13 mouse cellular contexts compared by ENCODE assay signal in genomic region chr9:67877081-67877718, GRCm38 (mm10). TPM values are rescaled to one million over a fixed set of nuclear protein-coding genes. Genes with fewer than 3 reads are reported as not detected.
DNase-seq lines count a peak whose midpoint lies in the region; ATAC-seq and TF ChIP-seq lines count a peak whose summit lies in the region.
"Had no signal": no experiment of that assay in that cellular context is flagged by ENCODE, and none has a peak within 500 bp of the region (broad histone marks: within the 10 kb centered on the region; RNA-seq: fewer than 3 reads in every experiment).

No protein-coding gene starts in this region.

- no peaks in the 10 kb centered on the region for H3K4me1 ChIP-seq in cerebellum, adult 2 months (ENCODE audit: control insufficient read depth, insufficient read depth, low read length)
- H3K4me1 ChIP-seq: hindbrain, embryonic 15.5 days; neural tube, embryonic 12.5 days had no signal

- no peak for DNase-seq in layer of hippocampus, adult 2 months (ENCODE audit: low spot score in 2 of 2)
- no peak for DNase-seq in layer of hippocampus, postnatal 25 days (ENCODE audit: extremely low spot score in 1 of 2, low spot score in 1 of 2)
- peak; percentile 24 for DNase-seq in adrenal gland, adult 8-10 months
- DNase-seq in hindlimb bud, embryonic 11.5 days (ENCODE audit: extremely low spot score, low read depth, low spot score): peak; percentile 18
- no peak for DNase-seq in frontal cortex, postnatal 36 days (ENCODE audit: low spot score in 2 of 2)
- DNase-seq in heart, postnatal 4 days: no peak
- DNase-seq in cerebellum, adult 2 months: no peak
- DNase-seq: heart, adult 11 months; lung, postnatal 4 days; thymus, postnatal 25 days had no signal

- H3K4me3 ChIP-seq in layer of hippocampus, adult 2 months: no peak overlapping the region
- no peak overlapping the region for H3K4me3 ChIP-seq in cerebellum, adult 2 months (replicated peaks; ENCODE audit: insufficient read depth, low read depth, low read length)
- H3K4me3 ChIP-seq: hindbrain, embryonic 15.5 days; neural tube, embryonic 12.5 days had no signal

- WGBS in cerebellum, adult 2 months: 88% methylated on average over 14 of the region's 14 CpGs

- no peak for TF ChIP-seq POLR2A in cerebellum, adult 2 months (IDR thresholded peaks at IDR 0.05; ENCODE audit: borderline replicate concordance, insufficient read depth, low read length)

- no peaks in the 10 kb centered on the region for H3K27me3 ChIP-seq in cerebellum, adult 2 months (ENCODE audit: control insufficient read depth, insufficient read depth, low read length)
- H3K27me3 ChIP-seq: hindbrain, embryonic 15.5 days; neural tube, embryonic 12.5 days had no signal

- no peak for TF ChIP-seq CTCF in layer of hippocampus, adult 2 months (conservative IDR thresholded peaks at IDR 0.05)
- no peak for TF ChIP-seq CTCF in cerebellum, adult 2 months (IDR thresholded peaks at IDR 0.05; ENCODE audit: borderline replicate concordance, insufficient read depth, low read depth, low read length)

- ATAC-seq in megakaryocyte-erythroid progenitor cell, adult 5-6 weeks (replicated peaks; ENCODE audit: low FRiP score, low TSS enrichment, poor library complexity, severe bottlenecking): peak; percentile 78

- H3K27ac ChIP-seq in layer of hippocampus, adult 2 months: peak overlapping the region; percentile 41; the same call in 1 of the 2 replicates
- H3K27ac ChIP-seq in cerebellum, adult 2 months (ENCODE audit: insufficient read depth, low read length): no peak overlapping the region
- H3K27ac ChIP-seq: hindbrain, embryonic 15.5 days; neural tube, embryonic 12.5 days had no signal

RNA-seq across cellular contexts. Expression of gene Vps13c, which starts 37.0 kb away (rescaled TPM):
- total RNA-seq in layer of hippocampus, adult 2 months (2021): 100 to 1,000 TPM; 113 to 121 TPM
- 100 to 1,000 TPM in 1 of 2 experiments, 10 to 100 TPM in 1; 85.7 to 110 TPM for total RNA-seq in layer of hippocampus, postnatal 25 days (2021)
- 10 to 100 TPM; 57.4 to 61.2 (median 59.2) TPM for total RNA-seq in adrenal gland, adult 8-10 months (2022)
- total RNA-seq in megakaryocyte-erythroid progenitor cell, adult 5-6 weeks (2014; fragmentation: Nextera tagmentation): 34.5 and 39.3 TPM in 2 replicates
- total RNA-seq in megakaryocyte-erythroid progenitor cell, adult 5-6 weeks (2017): 20.8 and 33.5 TPM in 2 replicates
- 10 to 100 TPM; 28.9 to 30.7 TPM for total RNA-seq in heart, postnatal 4 days (2021)
- polyA plus RNA-seq in cerebellum, adult 2 months (2012; rRNA removed): 45.6 and 46.5 TPM in 2 replicates

RNA-seq across cellular contexts. Expression of gene C2cd4a, which starts 45.1 kb away (rescaled TPM):
- total RNA-seq in layer of hippocampus, adult 2 months (2021): 1 to 10 TPM; 3.1 to 3.8 TPM
- total RNA-seq in layer of hippocampus, postnatal 25 days (2021): 1 to 10 TPM; 2.1 to 2.2 TPM
- total RNA-seq in adrenal gland, adult 8-10 months (2022): under 1 TPM in 1 of 4 experiments, not detected in 3; 0.80 TPM
- total RNA-seq in megakaryocyte-erythroid progenitor cell, adult 5-6 weeks (2014; fragmentation: Nextera tagmentation): not detected in 2 replicates
- not detected in 2 replicates for total RNA-seq in megakaryocyte-erythroid progenitor cell, adult 5-6 weeks (2017)
- total RNA-seq in heart, postnatal 4 days (2021): not detected
- polyA plus RNA-seq in cerebellum, adult 2 months (2012; rRNA removed): 0.07 and 0.10 TPM in 2 replicates

Comparison
In these comparisons a context has a peak if more than half of its experiments do, and no peak if none do; other contexts are left out.
1. DNase-seq: peak in adrenal gland, adult 8-10 months (single experiment) and hindlimb bud, embryonic 11.5 days (single experiment); none in layer of hippocampus, adult 2 months (0 of 2), layer of hippocampus, postnatal 25 days (0 of 2), frontal cortex, postnatal 36 days (0 of 2), heart, postnatal 4 days (single experiment) and cerebellum, adult 2 months (0 of 2).